Mouse (Mus musculus): ENCODE data around the gene Tekt1. TPM values are rescaled to one million over a fixed set of nuclear protein-coding genes. Genes with fewer than 3 reads are reported as not detected.
"Not testable (repeated sequence)": the region's sequence is repeated elsewhere in the genome, so short reads cannot be mapped to it uniquely, and the experiment has no call there.

The Tekt1 gene
- polyA plus RNA-seq, 1 experiment from 2014 or later, result 0.18 TPM

DNA sequence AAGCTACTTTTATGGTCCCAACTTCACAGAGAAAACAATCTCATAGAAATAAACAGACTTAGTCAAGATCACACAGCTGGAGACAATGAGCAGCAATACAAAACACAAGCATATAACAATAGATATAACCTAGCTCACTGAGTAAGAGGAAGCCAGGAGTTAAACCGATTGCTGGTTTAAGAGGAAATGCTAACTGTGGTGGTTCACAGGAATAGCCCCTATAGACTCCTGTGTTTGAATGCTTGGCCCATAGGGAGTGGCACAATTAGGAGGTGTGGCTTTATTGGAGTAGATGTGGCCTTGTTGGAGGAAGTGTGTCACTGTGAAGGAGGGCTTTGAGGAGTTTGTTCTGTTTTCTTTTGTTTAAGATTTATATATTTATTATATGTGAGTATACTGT, 10.0 kb downstream of the Tekt1 start:
- Histone ChIP-seq H3K4me2 (ENCODE audit: low read depth, low read length) (no peak overlapping the region), H3K4me3 (replicated peaks; ENCODE audit: low read length) (no peak overlapping the region), H3K4me1 (ENCODE audit: control insufficient read depth, insufficient read depth, low read length) (peaks cover 9% of the 10 kb centered on the region; the same call in 1 of the 2 replicates), H3K27ac (ENCODE audit: low read length) (no peak overlapping the region), H3K9ac (ENCODE audit: low read length) (no peak overlapping the region), H3K27me3 (ENCODE audit: control insufficient read depth, insufficient read depth, low read length) (no peaks in the 10 kb centered on the region), H3K9me3 (replicated peaks; ENCODE audit: control insufficient read depth, low read length) (no peaks in the 10 kb centered on the region), H3K36me3 (ENCODE audit: control insufficient read depth, insufficient read depth, low read length) (no peaks in the 10 kb centered on the region)
- 63% methylated on average over 1 of the region's 1 CpGs for WGBS
- ATAC-seq (ENCODE audit: insufficient read depth, low FRiP score), result no peak

DNA sequence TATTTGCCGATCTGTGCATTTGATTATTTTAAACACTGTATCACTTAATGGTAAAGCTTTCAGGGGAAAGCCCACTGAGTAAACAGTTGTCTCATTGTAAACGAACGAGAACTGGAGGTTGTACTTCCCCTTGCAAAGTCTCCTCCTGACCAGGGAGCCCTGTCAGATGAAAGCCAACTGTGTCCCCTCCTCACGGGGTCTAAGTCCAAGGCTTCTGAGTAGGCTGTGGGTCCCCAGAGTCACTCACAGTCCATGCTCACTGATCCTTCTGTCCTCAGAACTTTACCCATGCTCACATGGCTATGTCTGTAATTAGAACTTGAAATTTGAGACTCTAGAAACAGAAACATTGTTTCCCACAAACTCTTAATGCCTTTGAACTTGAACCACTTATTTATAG, 12.6 kb downstream of the Tekt1 start:
- Histone ChIP-seq H3K4me2 (ENCODE audit: low read depth, low read length) (no peak overlapping the region), H3K4me1 (ENCODE audit: control insufficient read depth, insufficient read depth, low read length) (peaks cover 9% of the 10 kb centered on the region; the same call in 1 of the 2 replicates), H3K36me3 (ENCODE audit: control insufficient read depth, insufficient read depth, low read length) (no peaks in the 10 kb centered on the region), H3K9me3 (replicated peaks; ENCODE audit: control insufficient read depth, low read length) (no peaks in the 10 kb centered on the region), H3K4me3 (replicated peaks; ENCODE audit: low read length) (no peak overlapping the region), H3K27ac (ENCODE audit: low read length) (no peak overlapping the region), H3K27me3 (ENCODE audit: control insufficient read depth, insufficient read depth, low read length) (no peaks in the 10 kb centered on the region), H3K9ac (ENCODE audit: low read length) (no peak overlapping the region)
- 23% methylated on average over 4 of the region's 4 CpGs for WGBS
- ATAC-seq (ENCODE audit: insufficient read depth, low FRiP score), result no peak

DNA sequence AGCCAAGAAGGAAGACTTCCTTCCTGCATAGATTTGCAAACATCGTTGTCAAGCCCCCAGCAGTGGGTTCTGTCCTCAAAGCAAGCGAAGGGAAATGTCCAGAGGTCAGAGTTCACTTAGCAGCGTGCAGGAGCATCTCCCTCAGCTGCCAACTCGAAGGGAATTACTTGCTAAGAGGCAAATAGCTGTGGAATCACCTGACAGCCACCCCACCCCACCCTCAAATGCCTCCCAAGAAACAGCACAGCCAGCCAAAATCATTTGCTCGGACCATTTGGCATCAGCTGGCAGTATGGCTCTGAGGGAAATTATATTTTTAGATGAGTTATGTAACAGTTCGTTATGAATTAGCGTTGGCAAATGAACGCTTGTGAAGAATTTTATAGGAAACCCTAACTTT, 13.2 kb downstream of the Tekt1 start:
- 38% methylated on average over 8 of the region's 8 CpGs for WGBS
- no peak overlapping the region for H3K27ac ChIP-seq (ENCODE audit: low read length)
- no peak for ATAC-seq (ENCODE audit: insufficient read depth, low FRiP score)

DNA sequence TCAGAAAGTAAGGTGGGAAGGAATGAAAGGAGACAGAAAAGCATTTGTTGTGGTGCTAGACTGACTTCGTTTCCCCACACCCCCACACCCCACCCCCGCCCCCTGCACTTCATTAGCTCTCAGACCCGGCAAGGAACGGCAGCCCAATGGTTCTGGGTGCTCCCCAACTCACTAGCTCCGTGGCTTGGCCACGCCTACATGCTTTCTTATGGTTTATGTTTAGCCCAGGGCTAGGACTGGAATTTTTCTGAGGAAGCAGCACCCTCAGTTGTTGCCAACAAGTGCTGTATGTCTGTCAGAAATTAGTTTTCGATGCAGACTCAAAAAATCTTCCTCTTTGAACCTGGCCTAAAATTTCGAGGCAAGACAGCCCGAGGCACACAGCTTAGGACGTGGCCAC, 13.7 kb downstream of the Tekt1 start:
- no peak for ATAC-seq (ENCODE audit: insufficient read depth, low FRiP score)
- H3K4me2 ChIP-seq (ENCODE audit: low read depth, low read length), result no peak overlapping the region
- no peaks in the 10 kb centered on the region for H3K27me3 ChIP-seq (ENCODE audit: control insufficient read depth, insufficient read depth, low read length)
- H3K9ac ChIP-seq (ENCODE audit: low read length), result no peak overlapping the region
- peaks cover 9% of the 10 kb centered on the region; the same call in 1 of the 2 replicates for H3K4me1 ChIP-seq (ENCODE audit: control insufficient read depth, insufficient read depth, low read length)
- no peaks in the 10 kb centered on the region for H3K36me3 ChIP-seq (ENCODE audit: control insufficient read depth, insufficient read depth, low read length)
- WGBS, result 42% methylated on average over 10 of the region's 10 CpGs
- H3K4me3 ChIP-seq (replicated peaks; ENCODE audit: low read length), result no peak overlapping the region
- no peak overlapping the region for H3K27ac ChIP-seq (ENCODE audit: low read length)
- H3K9me3 ChIP-seq (replicated peaks; ENCODE audit: control insufficient read depth, low read length), result no peaks in the 10 kb centered on the region

More for the DNA sequence above, 13.2 kb downstream of the Tekt1 start:
- peaks cover 9% of the 10 kb centered on the region; the same call in 1 of the 2 replicates for H3K4me1 ChIP-seq (ENCODE audit: control insufficient read depth, insufficient read depth, low read length)
- no peak overlapping the region for H3K9ac ChIP-seq (ENCODE audit: low read length)
- no peaks in the 10 kb centered on the region for H3K27me3 ChIP-seq (ENCODE audit: control insufficient read depth, insufficient read depth, low read length)
- H3K36me3 ChIP-seq (ENCODE audit: control insufficient read depth, insufficient read depth, low read length), result no peaks in the 10 kb centered on the region
- no peaks in the 10 kb centered on the region for H3K9me3 ChIP-seq (replicated peaks; ENCODE audit: control insufficient read depth, low read length)
- no peak overlapping the region for H3K4me2 ChIP-seq (ENCODE audit: low read depth, low read length)
- H3K4me3 ChIP-seq (replicated peaks; ENCODE audit: low read length), result no peak overlapping the region

DNA sequence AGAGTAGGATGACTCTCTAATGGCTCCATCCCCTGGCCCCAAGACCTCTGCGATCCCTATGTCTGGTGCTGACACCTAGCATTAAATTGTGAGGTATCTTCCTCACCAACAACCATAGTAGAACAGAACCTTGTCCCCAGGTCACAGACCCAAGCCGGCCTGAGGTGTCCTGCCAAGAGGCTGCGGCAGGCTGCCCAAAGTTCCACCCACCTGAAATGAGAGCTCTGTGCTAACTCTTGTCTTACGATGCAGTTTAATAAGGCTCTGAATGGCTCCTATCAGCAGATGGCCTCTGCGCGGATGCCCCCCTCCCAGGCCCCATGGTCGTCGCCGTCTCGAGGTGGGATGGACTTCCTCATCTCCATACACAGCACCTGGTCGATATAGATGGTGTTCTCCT, 17.8 kb downstream of the Tekt1 start:
- H3K27ac ChIP-seq (ENCODE audit: low read length), result no peak overlapping the region
- peaks cover 9% of the 10 kb centered on the region; the same call in 1 of the 2 replicates for H3K4me1 ChIP-seq (ENCODE audit: control insufficient read depth, insufficient read depth, low read length)
- no peak overlapping the region for H3K4me3 ChIP-seq (replicated peaks; ENCODE audit: low read length)
- H3K36me3 ChIP-seq (ENCODE audit: control insufficient read depth, insufficient read depth, low read length), result no peaks in the 10 kb centered on the region
- no peaks in the 10 kb centered on the region for H3K27me3 ChIP-seq (ENCODE audit: control insufficient read depth, insufficient read depth, low read length)
- 85% methylated on average over 11 of the region's 11 CpGs for WGBS
- no peak overlapping the region for H3K4me2 ChIP-seq (ENCODE audit: low read depth, low read length)
- ATAC-seq (ENCODE audit: insufficient read depth, low FRiP score), result no peak
- H3K9ac ChIP-seq (ENCODE audit: low read length), result no peak overlapping the region
- no peaks in the 10 kb centered on the region for H3K9me3 ChIP-seq (replicated peaks; ENCODE audit: control insufficient read depth, low read length)

DNA sequence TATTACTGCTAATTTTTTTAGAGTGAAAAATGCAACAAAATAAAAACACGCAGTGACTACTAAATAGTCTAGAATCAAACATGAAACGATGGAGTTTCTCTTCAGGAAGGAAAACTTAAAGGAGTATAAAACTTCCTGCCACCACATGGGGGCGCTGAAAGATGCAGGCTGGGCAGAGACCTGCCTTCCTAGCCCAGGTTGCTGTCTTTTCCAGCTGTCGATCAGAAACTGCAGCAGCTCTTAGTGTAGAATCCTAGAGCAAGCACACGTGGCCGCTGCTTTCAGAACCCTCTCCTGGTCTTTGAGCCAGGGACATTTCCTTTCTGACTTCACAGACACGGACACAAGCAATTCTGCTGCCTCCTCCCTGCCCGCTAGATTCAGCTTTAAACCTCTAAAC, 18.3 kb downstream of the Tekt1 start:
- Histone ChIP-seq H3K9ac (ENCODE audit: low read length) (no peak overlapping the region), H3K4me1 (ENCODE audit: control insufficient read depth, insufficient read depth, low read length) (peaks cover 6% of the 10 kb centered on the region; the same call in 1 of the 2 replicates), H3K9me3 (replicated peaks; ENCODE audit: control insufficient read depth, low read length) (no peaks in the 10 kb centered on the region), H3K4me2 (ENCODE audit: low read depth, low read length) (no peak overlapping the region), H3K27ac (ENCODE audit: low read length) (no peak overlapping the region), H3K27me3 (ENCODE audit: control insufficient read depth, insufficient read depth, low read length) (no peaks in the 10 kb centered on the region), H3K36me3 (ENCODE audit: control insufficient read depth, insufficient read depth, low read length) (no peaks in the 10 kb centered on the region), H3K4me3 (replicated peaks; ENCODE audit: low read length) (no peak overlapping the region)
- ATAC-seq (ENCODE audit: insufficient read depth, low FRiP score), result no peak
- 23% methylated on average over 8 of the region's 8 CpGs for WGBS

DNA sequence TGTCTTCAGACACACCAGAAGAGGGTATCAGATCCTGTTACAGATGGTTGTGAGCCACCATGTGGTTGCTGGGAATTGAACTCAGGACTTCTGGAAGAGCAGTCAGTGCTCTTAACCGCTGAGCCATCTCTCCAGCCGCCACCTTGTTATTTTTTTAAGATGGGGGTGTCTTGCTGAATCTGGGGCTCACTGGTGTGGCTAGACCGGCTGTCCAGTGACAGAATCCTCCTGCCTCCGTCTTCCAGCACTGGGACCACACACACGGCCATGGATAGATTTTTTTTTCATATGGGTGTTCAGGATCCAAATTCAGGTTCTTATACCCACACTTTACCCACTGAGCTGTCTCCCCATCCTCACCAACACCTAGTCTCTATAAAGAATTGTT, 19.0 kb downstream of the Tekt1 start:
- not testable (repeated sequence) for H3K27me3 ChIP-seq (ENCODE audit: control insufficient read depth, insufficient read depth, low read length); H3K4me1 ChIP-seq (ENCODE audit: control insufficient read depth, insufficient read depth, low read length); ATAC-seq (ENCODE audit: insufficient read depth, low FRiP score); H3K36me3 ChIP-seq (ENCODE audit: control insufficient read depth, insufficient read depth, low read length); H3K27ac ChIP-seq (ENCODE audit: low read length); H3K4me2 ChIP-seq (ENCODE audit: low read depth, low read length); H3K4me3 ChIP-seq (replicated peaks; ENCODE audit: low read length); H3K9ac ChIP-seq (ENCODE audit: low read length); H3K9me3 ChIP-seq (replicated peaks; ENCODE audit: control insufficient read depth, low read length)
- WGBS, result 77% methylated on average over 5 of the region's 5 CpGs

DNA sequence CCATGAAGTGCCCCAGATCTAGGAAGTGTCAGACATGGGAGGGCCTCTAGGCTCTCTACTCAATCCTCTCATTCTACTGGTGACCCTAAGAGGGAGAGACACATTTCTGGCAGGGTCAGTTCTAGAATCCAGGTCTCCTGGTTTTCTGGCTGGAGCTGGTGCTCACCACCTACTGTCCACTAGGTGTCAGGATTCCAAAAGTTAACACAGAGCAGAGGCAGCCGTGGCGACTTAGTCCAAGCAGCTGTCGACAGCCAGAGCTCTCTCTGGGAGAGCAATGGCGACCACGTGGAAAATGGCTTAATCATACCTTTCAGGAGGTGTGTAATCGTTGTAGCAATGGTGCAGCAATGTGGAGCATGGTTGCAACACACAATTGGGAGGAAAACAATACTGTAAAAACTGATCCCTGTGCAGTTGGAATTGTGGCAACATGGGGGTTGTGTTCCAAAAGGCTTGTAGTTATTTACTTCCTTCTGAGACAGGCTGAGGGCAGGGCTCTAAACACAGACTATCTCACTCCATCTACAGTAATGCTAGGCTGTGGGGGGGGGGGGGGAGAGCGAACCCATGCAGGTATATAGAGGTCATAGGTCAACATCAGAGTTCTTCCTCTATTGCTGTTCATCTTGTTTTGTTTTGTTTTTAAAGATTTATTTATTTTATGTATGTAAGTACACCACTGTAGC, 19.5 kb downstream of the Tekt1 start:
- no peaks in the 10 kb centered on the region for H3K9me3 ChIP-seq (replicated peaks; ENCODE audit: control insufficient read depth, low read length)
- peak overlapping the region; percentile 21; the same call in 1 of the 2 replicates for H3K4me2 ChIP-seq (ENCODE audit: low read depth, low read length)
- peak; percentile 73; the same call in 1 of the 2 replicates for ATAC-seq (ENCODE audit: insufficient read depth, low FRiP score)
- H3K27ac ChIP-seq (ENCODE audit: low read length), result no peak overlapping the region
- no peaks in the 10 kb centered on the region for H3K27me3 ChIP-seq (ENCODE audit: control insufficient read depth, insufficient read depth, low read length)
- no peak overlapping the region for H3K4me3 ChIP-seq (replicated peaks; ENCODE audit: low read length)
- peaks cover 5% of the 10 kb centered on the region; the same call in 1 of the 2 replicates for H3K4me1 ChIP-seq (ENCODE audit: control insufficient read depth, insufficient read depth, low read length)
- WGBS, result 13% methylated on average over 7 of the region's 7 CpGs
- H3K9ac ChIP-seq (ENCODE audit: low read length), result 0 out of 2 replicates have a peak overlapping the region, but pooled peaks have one; percentile 35
- H3K36me3 ChIP-seq (ENCODE audit: control insufficient read depth, insufficient read depth, low read length), result no peaks in the 10 kb centered on the region

DNA sequence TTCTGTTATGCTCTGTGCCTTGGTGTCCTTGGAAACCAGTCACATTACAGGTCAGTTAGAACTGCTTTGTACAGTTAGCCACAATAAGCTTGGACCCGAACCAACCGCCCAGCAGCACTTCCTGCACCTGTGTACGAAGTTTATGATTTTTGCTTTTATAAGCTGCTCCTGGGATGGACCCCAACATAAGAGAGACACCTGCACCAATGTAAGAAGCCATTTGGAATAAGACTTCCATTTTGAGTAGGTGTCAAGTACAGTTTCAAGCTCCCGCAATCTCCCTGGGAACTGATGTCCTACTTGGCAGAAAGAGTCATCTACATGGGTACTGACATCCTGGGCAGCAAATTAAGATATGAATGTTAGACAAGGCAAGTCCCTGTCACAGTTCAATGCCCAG, 22.5 kb downstream of the Tekt1 start:
- Histone ChIP-seq H3K4me1 (ENCODE audit: control insufficient read depth, insufficient read depth, low read length) (peaks cover 5% of the 10 kb centered on the region; the same call in 1 of the 2 replicates), H3K27ac (ENCODE audit: low read length) (no peak overlapping the region), H3K4me3 (replicated peaks; ENCODE audit: low read length) (no peak overlapping the region), H3K9me3 (replicated peaks; ENCODE audit: control insufficient read depth, low read length) (no peaks in the 10 kb centered on the region), H3K9ac (ENCODE audit: low read length) (no peak overlapping the region), H3K4me2 (ENCODE audit: low read depth, low read length) (no peak overlapping the region), H3K36me3 (ENCODE audit: control insufficient read depth, insufficient read depth, low read length) (no peaks in the 10 kb centered on the region), H3K27me3 (ENCODE audit: control insufficient read depth, insufficient read depth, low read length) (no peaks in the 10 kb centered on the region)
- ATAC-seq (ENCODE audit: insufficient read depth, low FRiP score), result no peak
- WGBS, result 88% methylated on average over 4 of the region's 4 CpGs

Data from stomach, embryonic 16.5 days (tissue).